Mouse (Mus musculus) midbrain, embryonic 16.5 days (tissue): ENCODE data around the gene Pum1. TPM values are rescaled to one million over a fixed set of nuclear protein-coding genes. Genes with fewer than 3 reads are reported as not detected.

Experiments used
- ATAC-seq: fragments of 200-750 bp; cut with Nextera tagmentation; 2 replicates; pipeline ENCODE4 v1.8.0; 2017; ENCODE audit warnings: moderate TSS enrichment
- H3K27ac ChIP-seq: fragments of 300-500 bp; sonication (generic); 2 replicates; pipeline ENCODE4 v1.5.1; 2014; ENCODE audit warnings: mild to moderate bottlenecking, low read length, mixed read lengths
- H3K27me3 ChIP-seq: fragments of 300-500 bp; sonication (generic); 2 replicates; pipeline ENCODE4 v1.6.1; 2014; ENCODE audit warnings: low read depth, low read length, mixed read lengths; ENCODE audit not compliant: control insufficient read depth, insufficient read depth
- H3K36me3 ChIP-seq: fragments of 300-500 bp; sonication (generic); 2 replicates; pipeline ENCODE4 v1.6.1; 2014; ENCODE audit warnings: mild to moderate bottlenecking, low read length, moderate library complexity, mixed read lengths; ENCODE audit not compliant: control insufficient read depth, insufficient read depth
- H3K4me1 ChIP-seq: fragments of 300-500 bp; sonication (generic); 2 replicates; pipeline ENCODE4 v1.6.1; 2014; ENCODE audit warnings: mild to moderate bottlenecking, low read length, mixed read lengths; ENCODE audit not compliant: control insufficient read depth, insufficient read depth
- H3K4me2 ChIP-seq: fragments of 300-500 bp; sonication (generic); 2 replicates; pipeline ENCODE4 v1.6.1; 2014; ENCODE audit warnings: mild to moderate bottlenecking, low read length, mixed read lengths
- H3K4me3 ChIP-seq: fragments of 300-500 bp; sonication (generic); 2 replicates; pipeline ENCODE4 v1.5.1; 2014; ENCODE audit warnings: low read depth, mild to moderate bottlenecking, low read length, moderate library complexity, mixed read lengths
- H3K9ac ChIP-seq: fragments of 300-500 bp; sonication (generic); 2 replicates; pipeline ENCODE4 v1.6.1; 2014; ENCODE audit warnings: low read depth, low read length, mixed read lengths
- H3K9me3 ChIP-seq: fragments of 300-500 bp; sonication (generic); replicated peaks from 2 replicates; pipeline ENCODE4 v1.6.1; 2014; ENCODE audit warnings: mild to moderate bottlenecking, low read length, mixed read lengths; ENCODE audit not compliant: control insufficient read depth, poor library complexity, severe bottlenecking
- WGBS: fragments of 180-500 bp; shearing (Covaris S2); extraction: QIAGEN DNeasy Blood & Tissue Kit; methylation state at CpG from one replicate; pipeline ENCODE4 v1.1.7; 2014; 5-methylcytosine and 5-hydroxymethylcytosine counted together
- polyA plus RNA-seq: library from polyadenylated mRNA; unstranded; fragments of >200 nt; fragmentation: Nextera tagmentation; extraction: Ambion mirVana; gene quantifications from 2 replicates; pipeline ENCODE4 v1.2.1, GENCODE M21; 2015

The Pum1 gene
- polyA plus RNA-seq, 1 experiment from 2014 or later: 99.4 TPM

DNA sequence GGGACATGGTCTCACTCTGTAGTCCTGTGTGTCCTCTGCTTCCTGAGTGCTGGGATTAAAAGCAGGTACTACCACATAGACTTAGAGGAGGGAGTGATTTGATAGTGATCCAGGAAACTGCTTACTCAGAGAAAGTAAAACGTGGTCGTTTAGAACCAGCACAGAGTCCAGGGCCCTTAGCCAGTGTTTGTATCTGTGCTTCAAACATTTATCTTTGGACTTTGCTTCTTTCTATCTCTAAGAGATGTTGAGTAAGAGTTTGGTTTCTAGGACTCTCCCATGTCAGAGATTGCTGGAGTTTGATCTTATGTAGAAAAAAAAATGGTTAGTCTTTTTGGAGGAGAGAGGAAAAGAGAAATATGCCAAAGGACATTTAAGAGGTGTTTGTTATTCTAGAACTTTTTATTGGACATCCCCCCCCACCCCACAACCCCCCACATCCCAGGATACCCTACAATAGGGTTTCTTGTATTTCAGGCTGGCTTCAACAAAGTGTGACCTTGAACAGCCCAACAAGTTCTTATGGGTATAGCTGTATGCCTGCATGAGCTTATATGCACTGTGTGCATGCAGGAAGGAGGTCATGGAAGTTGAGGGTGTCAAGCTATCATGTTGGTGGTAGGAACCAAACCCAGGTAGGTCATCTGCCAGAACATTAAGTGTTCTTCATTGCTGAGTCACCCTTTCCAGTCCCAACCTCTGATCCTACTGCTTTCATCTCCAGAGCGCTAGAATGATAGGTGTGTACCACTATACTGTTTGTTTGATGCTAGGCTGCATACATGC, 43.3 kb downstream of the Pum1 start:
- Histone ChIP-seq H3K27me3 (no peaks in the 10 kb centered on the region), H3K36me3 (peaks cover 4% of the 10 kb centered on the region; the same call in 1 of the 2 replicates), H3K4me1 (peaks cover 12% of the 10 kb centered on the region), H3K9ac (no peak overlapping the region), H3K9me3 (no peaks in the 10 kb centered on the region), H3K4me3 (no peak overlapping the region), H3K27ac (no peak overlapping the region), H3K4me2 (no peak overlapping the region)
- no peak for ATAC-seq
- WGBS: 87% methylated on average over 3 of the region's 3 CpGs

- Histone ChIP-seq H3K27ac (no peak overlapping the region), H3K9ac (no peak overlapping the region), H3K4me3 (no peak overlapping the region), H3K4me1 (peaks cover 43% of the 10 kb centered on the region), H3K9me3 (no peaks in the 10 kb centered on the region), H3K36me3 (no peaks in the 10 kb centered on the region), H3K4me2 (no peak overlapping the region), H3K27me3 (no peaks in the 10 kb centered on the region)
- no peak for ATAC-seq
- 31% methylated on average over 5 of the region's 5 CpGs for WGBS
Measured at GRCm38 (mm10) chr4:130711353-130711848, 48.3 kb downstream of the Pum1 start.

DNA sequence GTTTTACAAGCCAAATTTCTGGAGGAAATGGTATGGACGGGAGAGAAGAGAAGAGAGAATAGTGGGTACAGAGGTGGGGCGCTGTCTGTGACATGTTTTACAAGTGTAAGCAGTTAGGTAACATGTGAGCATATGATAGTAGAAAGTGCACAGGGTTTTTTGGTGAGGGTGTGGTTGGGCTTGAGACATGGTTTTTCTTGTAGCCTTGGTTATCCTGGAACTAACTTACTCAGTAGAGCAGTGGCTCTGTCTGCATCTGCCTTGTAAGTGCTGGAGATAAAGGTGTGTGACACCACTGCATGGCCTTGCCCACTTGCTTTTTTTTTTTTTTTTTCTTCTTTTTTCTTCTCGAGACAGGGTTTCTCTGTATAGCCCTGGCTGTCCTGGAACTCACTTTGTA, 49.2 kb downstream of the Pum1 start:
- peaks cover 48% of the 10 kb centered on the region for H3K4me1 ChIP-seq

GRCm38 (mm10) chr4:130713430-130713829, 50.3 kb downstream of the Pum1 start:
- Histone ChIP-seq H3K4me1 (peaks cover 49% of the 10 kb centered on the region), H3K4me2 (no peak overlapping the region)
- WGBS: 78% methylated on average over 5 of the region's 5 CpGs

More for the DNA sequence above, 49.2 kb downstream of the Pum1 start:
- H3K36me3 ChIP-seq: no peaks in the 10 kb centered on the region
- ATAC-seq: no peak
- H3K27ac ChIP-seq: no peak overlapping the region
- H3K27me3 ChIP-seq: no peaks in the 10 kb centered on the region
- H3K9ac ChIP-seq: no peak overlapping the region
- no peak overlapping the region for H3K4me2 ChIP-seq
- WGBS: 85% methylated on average over 3 of the region's 3 CpGs
- no peak overlapping the region for H3K4me3 ChIP-seq
- H3K9me3 ChIP-seq: no peaks in the 10 kb centered on the region

DNA sequence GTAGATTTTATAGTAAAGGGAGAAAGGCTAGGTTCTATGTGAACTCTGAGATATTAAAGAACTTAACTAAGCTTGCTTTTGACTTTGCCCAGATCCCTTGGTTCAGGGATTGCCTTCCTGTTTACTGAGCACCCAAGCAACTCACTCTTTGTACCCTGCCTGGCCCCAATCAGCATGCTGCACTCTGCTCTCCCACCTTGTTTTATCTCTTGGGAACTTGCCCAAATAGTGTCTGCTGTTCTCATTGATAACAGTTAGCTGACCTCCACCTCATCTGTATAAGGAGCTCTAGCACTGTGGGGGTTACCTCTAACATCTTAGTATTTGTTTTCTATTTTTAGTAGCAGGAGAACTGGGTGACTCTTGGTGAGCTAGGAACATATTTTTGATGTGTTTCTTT, 52.0 kb downstream of the Pum1 start:
- Histone ChIP-seq H3K36me3 (0 out of 2 replicates have a peak, but pooled peaks cover 1% of the 10 kb centered on the region), H3K9ac (no peak overlapping the region), H3K9me3 (no peaks in the 10 kb centered on the region), H3K4me3 (no peak overlapping the region), H3K4me1 (peaks cover 55% of the 10 kb centered on the region), H3K4me2 (no peak overlapping the region), H3K27me3 (no peaks in the 10 kb centered on the region), H3K27ac (no peak overlapping the region)
- ATAC-seq: no peak

More at GRCm38 (mm10) chr4:130713430-130713829, 50.3 kb downstream of the Pum1 start:
- H3K27me3 ChIP-seq: no peaks in the 10 kb centered on the region
- no peak overlapping the region for H3K9ac ChIP-seq
- ATAC-seq: no peak
- no peaks in the 10 kb centered on the region for H3K9me3 ChIP-seq
- no peak overlapping the region for H3K4me3 ChIP-seq
- H3K27ac ChIP-seq: no peak overlapping the region
- no peaks in the 10 kb centered on the region for H3K36me3 ChIP-seq

- H3K27me3 ChIP-seq: no peaks in the 10 kb centered on the region
- no peak overlapping the region for H3K9ac ChIP-seq
- ATAC-seq: no peak
- H3K36me3 ChIP-seq: 0 out of 2 replicates have a peak, but pooled peaks cover 3% of the 10 kb centered on the region
- H3K4me2 ChIP-seq: no peak overlapping the region
- peaks cover 60% of the 10 kb centered on the region for H3K4me1 ChIP-seq
- H3K9me3 ChIP-seq: no peaks in the 10 kb centered on the region
- H3K27ac ChIP-seq: no peak overlapping the region
- H3K4me3 ChIP-seq: no peak overlapping the region
Measured at GRCm38 (mm10) chr4:130715623-130716022, 52.5 kb downstream of the Pum1 start.

DNA sequence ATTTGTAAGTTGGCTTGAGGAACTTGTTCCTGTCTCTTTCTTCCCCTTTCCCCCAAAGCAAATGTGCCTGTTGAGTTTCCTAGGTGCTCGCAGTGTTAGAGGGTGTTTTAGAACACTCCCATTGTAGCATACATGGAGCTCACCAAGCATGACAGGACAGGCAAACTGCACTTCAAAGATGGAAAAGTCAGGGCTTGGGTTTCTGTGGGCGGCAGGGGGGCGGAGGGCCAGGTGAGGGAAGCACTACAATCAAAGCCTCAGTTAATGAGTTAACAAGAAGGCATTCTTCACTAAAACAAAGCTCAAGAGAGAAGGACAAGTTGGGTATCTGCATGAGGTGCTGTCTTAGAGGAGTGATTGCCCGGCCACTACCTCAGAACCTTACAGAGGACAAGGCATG, 56.2 kb downstream of the Pum1 start:
- Histone ChIP-seq H3K4me3 (no peak overlapping the region), H3K4me1 (peaks cover 63% of the 10 kb centered on the region), H3K27ac (no peak overlapping the region), H3K9ac (no peak overlapping the region), H3K27me3 (no peaks in the 10 kb centered on the region), H3K9me3 (no peaks in the 10 kb centered on the region), H3K4me2 (no peak overlapping the region), H3K36me3 (0 out of 2 replicates have a peak, but pooled peaks cover 3% of the 10 kb centered on the region)
- ATAC-seq: no peak
- WGBS: 82% methylated on average over 4 of the region's 4 CpGs

- ATAC-seq: no peak
- Histone ChIP-seq H3K27ac (no peak overlapping the region), H3K9me3 (no peaks in the 10 kb centered on the region), H3K36me3 (0 out of 2 replicates have a peak, but pooled peaks cover 3% of the 10 kb centered on the region), H3K4me1 (peaks cover 63% of the 10 kb centered on the region), H3K9ac (no peak overlapping the region), H3K27me3 (no peaks in the 10 kb centered on the region), H3K4me3 (no peak overlapping the region), H3K4me2 (no peak overlapping the region)
- WGBS: 19% methylated on average over 1 of the region's 1 CpGs
Measured at GRCm38 (mm10) chr4:130722607-130723006, 59.5 kb downstream of the Pum1 start.

GRCm38 (mm10) chr4:130726118-130726517, 63.0 kb downstream of the Pum1 start:
- H3K9ac ChIP-seq: no peak overlapping the region
- no peaks in the 10 kb centered on the region for H3K27me3 ChIP-seq
- H3K36me3 ChIP-seq: peaks cover 3% of the 10 kb centered on the region
- 0 out of 2 replicates have a peak overlapping the region, but pooled peaks have one; percentile 25 for H3K27ac ChIP-seq
- no peak overlapping the region for H3K4me3 ChIP-seq
- WGBS: 5% methylated on average over 3 of the region's 3 CpGs
- peak; percentile 68; the same call in 1 of the 2 replicates for ATAC-seq
- no peaks in the 10 kb centered on the region for H3K9me3 ChIP-seq
- no peak overlapping the region for H3K4me2 ChIP-seq
- peaks cover 43% of the 10 kb centered on the region for H3K4me1 ChIP-seq
